Mouse (Mus musculus) adrenal gland, adult (tissue): Measurements from ENCODE around the gene Pced1b.
"Not testable (repeated sequence)": the region's sequence is repeated elsewhere in the genome, so short reads cannot be mapped to it uniquely, and the experiment has no call there.

ENCODE experiments used
- DNase-seq, 2 experiments: peaks; one replicate each; pipeline ENCODE4 v3.0.0; 2022 to 2023; ENCODE audit warnings: low spot score in 1 of 2; ENCODE audit not compliant: inconsistent age in 2 of 2

The Pced1b gene

GRCm38 (mm10) chr15:97337636-97338352, 90.9 kb downstream of the Pced1b start:
- DNase-seq = no peak

GRCm38 (mm10) chr15:97338377-97339060, 91.6 kb downstream of the Pced1b start:
- no peak for DNase-seq

- DNase-seq = no peak
Observed at GRCm38 (mm10) chr15:97342336-97342735, 95.4 kb downstream of the Pced1b start.

GRCm38 (mm10) chr15:97342945-97343344, 96.0 kb downstream of the Pced1b start:
- no peak for DNase-seq

GRCm38 (mm10) chr15:97343921-97344320, 97.0 kb downstream of the Pced1b start:
- DNase-seq = no peak

GRCm38 (mm10) chr15:97345110-97345509, 98.2 kb downstream of the Pced1b start:
- DNase-seq = no peak

GRCm38 (mm10) chr15:97345917-97346316, 99.0 kb downstream of the Pced1b start:
- no peak for DNase-seq

GRCm38 (mm10) chr15:97346413-97346812, 99.5 kb downstream of the Pced1b start:
- DNase-seq = no peak

- no peak for DNase-seq
Observed at GRCm38 (mm10) chr15:97346897-97347296, 100.0 kb downstream of the Pced1b start.

- peak; percentile 82 to 88 for DNase-seq
Observed at GRCm38 (mm10) chr15:97348566-97349315, 101.8 kb downstream of the Pced1b start.

GRCm38 (mm10) chr15:97350528-97350927, 103.6 kb downstream of the Pced1b start:
- DNase-seq = peak in 1 of 2 experiments; percentile 31

- DNase-seq = peak; percentile 62 to 83
Observed at GRCm38 (mm10) chr15:97351016-97351415, 104.1 kb downstream of the Pced1b start.

- DNase-seq = no peak
Observed at GRCm38 (mm10) chr15:97351681-97352080, 104.8 kb downstream of the Pced1b start.

- DNase-seq = no peak
Observed at GRCm38 (mm10) chr15:97355676-97356303, 108.9 kb downstream of the Pced1b start.

- DNase-seq = no peak
Observed at GRCm38 (mm10) chr15:97357016-97357415, 110.1 kb downstream of the Pced1b start.

GRCm38 (mm10) chr15:97360842-97361770, 114.2 kb downstream of the Pced1b start:
- no peak for DNase-seq

GRCm38 (mm10) chr15:97361771-97362171, 114.9 kb downstream of the Pced1b start:
- DNase-seq = no peak

GRCm38 (mm10) chr15:97364271-97364670, 117.4 kb downstream of the Pced1b start:
- not testable (repeated sequence) for DNase-seq

- DNase-seq = no peak
Observed at GRCm38 (mm10) chr15:97364968-97365367, 118.1 kb downstream of the Pced1b start.

- no peak for DNase-seq
Observed at GRCm38 (mm10) chr15:97368035-97368608, 121.2 kb downstream of the Pced1b start.
